Mouse (Mus musculus): Measurements from ENCODE around the gene Akt1. TPM values are rescaled to one million over a fixed set of nuclear protein-coding genes. Genes with fewer than 3 reads are reported as not detected.

The Akt1 gene
- polyA plus RNA-seq, 1 experiment from 2014 or later = 64.5 TPM

- Histone ChIP-seq H3K4me3 (no peak overlapping the region), H3K4me1 (replicated peaks) (peaks cover 9% of the 10 kb centered on the region), H3K36me3 (no peaks in the 10 kb centered on the region), H3K27ac (no peak overlapping the region), H3K27me3 (no peaks in the 10 kb centered on the region), H3K9me3 (no peaks in the 10 kb centered on the region), H3K9ac (no peak overlapping the region), H3K4me2 (no peak overlapping the region)
- ATAC-seq (ENCODE audit: low FRiP score) = no peak
- 95% methylated on average over 12 of the region's 12 CpGs for WGBS
These were observed 44.7 kb downstream of the Akt1 start for GRCm38 (mm10) chr12:112630029-112630428.

- Histone ChIP-seq H3K27ac (no peak overlapping the region), H3K4me1 (replicated peaks) (peaks cover 9% of the 10 kb centered on the region), H3K27me3 (no peaks in the 10 kb centered on the region), H3K4me3 (no peak overlapping the region), H3K9me3 (no peaks in the 10 kb centered on the region), H3K4me2 (peak overlapping the region; percentile 45), H3K36me3 (no peaks in the 10 kb centered on the region), H3K9ac (0 out of 2 replicates have a peak overlapping the region, but pooled peaks have one; percentile 20)
- 39% methylated on average over 19 of the region's 19 CpGs for WGBS
- ATAC-seq (ENCODE audit: low FRiP score) = peak; percentile 50
These were observed 45.6 kb downstream of the Akt1 start for GRCm38 (mm10) chr12:112628928-112629721.

GRCm38 (mm10) chr12:112628197-112628596, 46.5 kb downstream of the Akt1 start:
- H3K4me1 ChIP-seq (replicated peaks) = peaks cover 9% of the 10 kb centered on the region

GRCm38 (mm10) chr12:112627097-112627881, 47.4 kb downstream of the Akt1 start:
- no peaks in the 10 kb centered on the region for H3K36me3 ChIP-seq
- H3K4me3 ChIP-seq = no peak overlapping the region
- no peak overlapping the region for H3K27ac ChIP-seq
- no peak for ATAC-seq (ENCODE audit: low FRiP score)
- H3K9ac ChIP-seq = no peak overlapping the region
- peaks cover 2% of the 10 kb centered on the region; the same call in 1 of the 2 replicates for H3K27me3 ChIP-seq
- H3K4me2 ChIP-seq = no peak overlapping the region
- peaks cover 9% of the 10 kb centered on the region for H3K4me1 ChIP-seq (replicated peaks)
- WGBS = 65% methylated on average over 7 of the region's 7 CpGs
- no peaks in the 10 kb centered on the region for H3K9me3 ChIP-seq

More at GRCm38 (mm10) chr12:112628197-112628596, 46.5 kb downstream of the Akt1 start:
- Histone ChIP-seq H3K4me3 (no peak overlapping the region), H3K9ac (no peak overlapping the region), H3K36me3 (no peaks in the 10 kb centered on the region), H3K4me2 (no peak overlapping the region), H3K9me3 (no peaks in the 10 kb centered on the region), H3K27me3 (no peaks in the 10 kb centered on the region), H3K27ac (no peak overlapping the region)
- 88% methylated on average over 6 of the region's 6 CpGs for WGBS
- no peak for ATAC-seq (ENCODE audit: low FRiP score)

GRCm38 (mm10) chr12:112626455-112626854, 48.2 kb downstream of the Akt1 start:
- 82% methylated on average over 6 of the region's 6 CpGs for WGBS
- H3K36me3 ChIP-seq = no peaks in the 10 kb centered on the region
- H3K4me2 ChIP-seq = no peak overlapping the region
- no peak for ATAC-seq (ENCODE audit: low FRiP score)
- H3K27ac ChIP-seq = no peak overlapping the region
- no peak overlapping the region for H3K9ac ChIP-seq
- H3K4me1 ChIP-seq (replicated peaks) = peaks cover 9% of the 10 kb centered on the region
- no peaks in the 10 kb centered on the region for H3K9me3 ChIP-seq
- peaks cover 11% of the 10 kb centered on the region for H3K27me3 ChIP-seq
- H3K4me3 ChIP-seq = no peak overlapping the region

- 91% methylated on average over 4 of the region's 4 CpGs for WGBS
- H3K4me3 ChIP-seq = no peak overlapping the region
- H3K36me3 ChIP-seq = no peaks in the 10 kb centered on the region
- ATAC-seq (ENCODE audit: low FRiP score) = no peak
- no peak overlapping the region for H3K4me2 ChIP-seq
- peaks cover 11% of the 10 kb centered on the region for H3K4me1 ChIP-seq (replicated peaks)
- H3K27me3 ChIP-seq = peaks cover 18% of the 10 kb centered on the region
- H3K9ac ChIP-seq = no peak overlapping the region
- no peak overlapping the region for H3K27ac ChIP-seq
- no peaks in the 10 kb centered on the region for H3K9me3 ChIP-seq
These were observed 49.0 kb downstream of the Akt1 start for GRCm38 (mm10) chr12:112625700-112626099.

- no peak overlapping the region for H3K9ac ChIP-seq
- H3K4me2 ChIP-seq = no peak overlapping the region
- no peak overlapping the region for H3K4me3 ChIP-seq
- no peaks in the 10 kb centered on the region for H3K36me3 ChIP-seq
- ATAC-seq (ENCODE audit: low FRiP score) = no peak
- H3K27ac ChIP-seq = no peak overlapping the region
- H3K27me3 ChIP-seq = peaks cover 36% of the 10 kb centered on the region
- peaks cover 22% of the 10 kb centered on the region for H3K4me1 ChIP-seq (replicated peaks)
- H3K9me3 ChIP-seq = no peaks in the 10 kb centered on the region
- WGBS = 13% methylated on average over 2 of the region's 2 CpGs
These were observed 50.9 kb downstream of the Akt1 start for GRCm38 (mm10) chr12:112623742-112624141.

GRCm38 (mm10) chr12:112621900-112622299, 52.8 kb downstream of the Akt1 start:
- Histone ChIP-seq H3K9me3 (no peaks in the 10 kb centered on the region; the same call in 1 of the 2 replicates), H3K27me3 (peaks cover 44% of the 10 kb centered on the region), H3K4me3 (no peak overlapping the region), H3K27ac (no peak overlapping the region), H3K4me2 (no peak overlapping the region), H3K9ac (no peak overlapping the region), H3K4me1 (replicated peaks) (peaks cover 21% of the 10 kb centered on the region), H3K36me3 (no peaks in the 10 kb centered on the region)
- 93% methylated on average over 3 of the region's 3 CpGs for WGBS
- no peak for ATAC-seq (ENCODE audit: low FRiP score)

GRCm38 (mm10) chr12:112620354-112621061, 54.2 kb downstream of the Akt1 start:
- no peaks in the 10 kb centered on the region for H3K36me3 ChIP-seq
- peak overlapping the region; percentile 49 for H3K4me3 ChIP-seq
- H3K9ac ChIP-seq = peak overlapping the region; percentile 74
- no peaks in the 10 kb centered on the region; the same call in 1 of the 2 replicates for H3K9me3 ChIP-seq
- WGBS = 11% methylated on average over 16 of the region's 16 CpGs
- H3K4me2 ChIP-seq = peak overlapping the region; percentile 79
- H3K27ac ChIP-seq = no peak overlapping the region
- peaks cover 21% of the 10 kb centered on the region for H3K4me1 ChIP-seq (replicated peaks)
- ATAC-seq (ENCODE audit: low FRiP score) = no peak
- peaks cover 44% of the 10 kb centered on the region for H3K27me3 ChIP-seq

GRCm38 (mm10) chr12:112619686-112620353, 54.9 kb downstream of the Akt1 start, which contains the start of gene Adssl1:
Gene Adssl1 (plus strand): TSS chr12:112620045.
- WGBS = under 1% methylated on average over 43 of the region's 56 CpGs
- Histone ChIP-seq H3K9ac (peak within 1 kb of the TSS; percentile 74), H3K36me3 (no peaks in the 10 kb centered on the region), H3K9me3 (no peaks in the 10 kb centered on the region; the same call in 1 of the 2 replicates), H3K4me2 (peak within 1 kb of the TSS; percentile 79), H3K27ac (no peak within 1 kb of the TSS), H3K4me3 (peak within 1 kb of the TSS; percentile 49), H3K4me1 (replicated peaks) (peaks cover 21% of the 10 kb centered on the region), H3K27me3 (peaks cover 44% of the 10 kb centered on the region)
- ATAC-seq (ENCODE audit: low FRiP score) = peak; percentile 44

GRCm38 (mm10) chr12:112618981-112619685, 55.6 kb downstream of the Akt1 start:
- peaks cover 21% of the 10 kb centered on the region for H3K4me1 ChIP-seq (replicated peaks)
- peaks cover 44% of the 10 kb centered on the region for H3K27me3 ChIP-seq
- WGBS = 25% methylated on average over 13 of the region's 13 CpGs
- ATAC-seq (ENCODE audit: low FRiP score) = no peak
- H3K4me3 ChIP-seq = peak overlapping the region; percentile 49
- no peak overlapping the region for H3K27ac ChIP-seq
- H3K4me2 ChIP-seq = peak overlapping the region; percentile 79
- no peaks in the 10 kb centered on the region; the same call in 1 of the 2 replicates for H3K9me3 ChIP-seq
- H3K36me3 ChIP-seq = no peaks in the 10 kb centered on the region
- H3K9ac ChIP-seq = peak overlapping the region; percentile 74
